Mouse (Mus musculus) inflammation-experienced regulatory T-cells, adult 6 months (primary cell): ENCODE results near the gene Prss8. TPM values are rescaled to one million over a fixed set of nuclear protein-coding genes. Genes with fewer than 3 reads are reported as not detected.
"Not testable (repeated sequence)": the region's sequence is repeated elsewhere in the genome, so short reads cannot be mapped to it uniquely, and the experiment has no call there.

ENCODE experiments used
- ATAC-seq: one replicate; pipeline ENCODE4 v1.8.0; 2017
- polyA plus RNA-seq, 3 experiments: library from polyadenylated mRNA; unstranded; fragments of 100-300 nt; shearing (Covaris generic); gene quantifications; one replicate each; pipeline ENCODE4 v1.2.1; 2017

The Prss8 gene
- polyA plus RNA-seq, 3 experiments from 2014 or later = not detected

DNA sequence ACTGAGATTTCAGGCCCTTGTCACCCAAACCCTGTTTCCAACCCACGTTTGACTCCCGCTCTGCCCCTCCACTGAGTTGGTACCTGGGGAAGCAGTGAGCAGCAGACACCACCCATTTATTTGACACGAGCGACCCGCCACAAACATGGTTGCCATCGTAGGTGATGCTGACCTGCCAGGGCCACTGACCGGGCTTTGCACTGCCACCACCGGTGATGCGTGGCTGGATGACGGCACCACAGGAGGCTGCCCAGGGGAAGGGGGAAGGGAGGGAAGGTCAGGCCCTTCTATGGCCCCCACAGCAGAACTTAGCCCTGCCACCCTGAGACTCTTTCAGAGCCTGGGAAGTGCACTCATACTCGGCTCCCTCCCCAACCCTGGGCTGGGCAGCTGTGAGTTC is 2.2 kb downstream of the Prss8 start:
- ATAC-seq = no peak

DNA sequence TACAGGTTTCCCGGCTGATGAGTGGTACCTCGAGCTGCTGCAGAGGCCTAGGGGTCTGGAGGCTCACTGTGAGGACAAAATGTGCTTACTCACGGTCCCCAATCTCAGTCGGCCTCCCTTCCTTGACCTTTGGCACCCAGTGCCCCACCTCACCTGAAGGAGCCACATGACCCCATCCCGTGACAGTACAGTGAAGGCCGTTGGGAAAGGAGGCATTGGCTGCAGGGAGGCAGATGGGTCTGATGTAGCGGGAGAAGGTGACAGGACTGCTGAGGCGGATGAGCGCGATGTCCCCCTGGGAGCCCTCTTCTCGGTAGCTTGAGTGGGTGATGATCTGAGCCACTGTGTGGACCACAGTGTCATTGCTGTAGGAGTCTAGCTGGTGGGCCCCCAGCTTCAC is 3.1 kb downstream of the Prss8 start:
- ATAC-seq = no peak

DNA sequence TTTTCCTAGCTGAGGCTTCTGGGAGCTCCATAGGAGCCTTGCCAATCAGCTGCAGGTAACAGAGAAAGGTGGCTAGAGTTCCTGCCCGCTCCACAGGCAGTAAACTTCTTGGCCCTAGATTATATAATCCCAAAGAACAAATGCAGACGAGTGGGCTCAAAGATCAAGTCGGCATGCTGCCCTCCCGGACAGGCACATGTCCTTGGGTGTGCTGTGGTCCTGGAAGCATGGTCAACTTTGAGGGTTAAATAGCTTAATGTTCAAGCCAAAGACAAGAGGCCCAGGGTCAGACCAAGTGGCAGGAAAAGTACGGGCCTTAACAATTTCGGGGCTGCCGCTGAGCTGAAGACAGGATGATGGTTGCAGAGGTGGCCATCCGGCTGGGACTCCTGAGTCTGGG is 3.8 kb downstream of the Prss8 start:
- no peak for ATAC-seq

DNA sequence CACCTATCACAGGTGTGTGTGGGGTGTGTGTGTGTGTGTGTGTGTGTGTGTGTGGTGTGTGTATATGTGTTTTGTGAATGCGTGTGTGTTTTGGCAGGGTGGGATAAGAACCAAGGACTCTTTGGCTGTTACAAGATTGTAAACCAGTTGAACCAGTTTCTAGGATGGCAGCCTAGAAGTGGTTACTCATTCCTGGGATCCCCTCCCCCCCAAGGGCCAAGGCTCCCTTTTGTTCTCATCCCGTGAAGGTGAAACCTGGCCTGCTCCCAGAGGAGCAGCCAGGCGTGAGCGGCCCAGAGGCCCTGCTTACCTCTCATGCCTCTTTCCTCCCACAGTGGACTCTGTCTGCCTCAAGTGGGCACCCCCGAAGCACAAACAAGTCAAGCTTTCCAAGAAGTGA is 4.7 kb downstream of the Prss8 start:
- no peak for ATAC-seq

DNA sequence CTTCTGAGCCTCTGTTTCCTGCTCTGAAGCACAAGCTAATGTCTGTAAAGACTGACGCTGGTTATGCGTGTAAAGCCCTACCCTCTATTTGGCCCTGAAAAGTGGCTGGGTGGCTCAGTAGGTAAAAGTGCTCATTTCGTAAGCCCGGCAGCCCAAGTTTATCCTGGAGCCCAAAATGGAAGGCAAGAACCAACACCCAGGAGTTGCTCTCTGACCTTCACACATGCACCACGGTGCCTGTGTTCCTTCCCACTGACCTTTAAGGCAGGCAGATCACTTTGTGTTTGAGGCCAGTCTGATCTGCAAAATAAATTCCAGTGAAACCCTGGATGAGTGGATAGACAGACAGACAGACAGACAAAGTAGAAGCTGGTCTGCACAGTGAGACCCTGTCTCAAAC is 6.2 kb downstream of the Prss8 start:
- ATAC-seq = no peak

DNA sequence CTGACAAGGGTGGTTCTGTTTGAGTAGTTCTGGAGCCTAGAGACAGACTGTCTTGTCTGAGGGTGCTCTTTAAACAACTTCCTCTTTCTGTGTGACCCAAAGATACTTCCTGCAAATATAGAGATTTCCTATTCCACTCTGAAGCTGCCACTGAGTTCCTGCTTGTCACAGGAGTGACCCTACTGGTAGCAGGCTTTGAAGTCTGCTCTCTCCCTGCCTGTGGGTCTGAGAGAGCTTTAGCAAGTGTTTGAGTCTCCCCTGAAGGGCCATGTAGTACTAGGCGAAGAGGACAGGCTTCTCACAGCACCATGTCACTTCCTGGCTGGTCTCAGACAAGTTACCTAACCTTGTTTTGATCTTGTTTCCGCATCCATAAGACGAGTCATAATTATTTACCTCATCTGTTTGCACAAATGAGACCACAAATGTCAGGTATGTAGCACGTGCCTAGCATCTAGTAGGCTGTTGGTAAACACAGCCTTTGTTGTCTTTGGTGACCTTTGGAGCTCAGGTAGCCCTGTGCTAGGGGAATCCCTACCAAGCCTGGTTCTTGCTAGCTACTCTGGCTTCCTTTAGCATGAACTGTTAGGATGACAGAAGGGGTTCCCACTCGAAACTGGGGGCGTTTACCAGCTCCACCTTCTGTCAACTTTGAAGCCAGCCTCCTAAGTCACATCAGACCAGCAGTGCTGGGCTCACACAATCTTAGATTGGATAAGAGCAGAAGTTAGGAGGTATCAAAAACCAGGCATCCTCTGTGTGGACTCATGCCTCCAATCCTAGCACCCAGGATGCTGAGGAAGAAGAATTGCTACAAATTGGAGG is 7.2 kb downstream of the Prss8 start:
- ATAC-seq = peak; percentile 84

DNA sequence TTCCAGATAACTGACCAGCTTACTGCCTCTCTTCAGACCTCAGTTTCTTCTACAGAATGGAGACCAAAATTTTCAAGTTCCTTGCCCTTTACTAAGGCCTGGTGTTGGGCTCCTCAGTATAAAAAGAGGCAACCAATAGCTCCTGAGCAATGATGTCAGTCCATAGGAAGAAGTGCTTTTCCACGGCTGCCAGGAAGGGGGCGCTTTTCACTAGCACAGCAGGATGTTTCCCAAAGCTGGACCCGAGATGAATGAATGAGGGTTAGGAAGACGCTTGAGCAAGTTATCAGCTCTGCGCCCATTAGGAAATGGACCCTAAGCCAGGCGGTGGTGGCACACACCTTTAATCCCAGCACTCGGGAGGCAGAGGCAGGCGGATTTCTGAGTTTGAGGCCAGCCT is 8.4 kb downstream of the Prss8 start:
- no peak for ATAC-seq

DNA sequence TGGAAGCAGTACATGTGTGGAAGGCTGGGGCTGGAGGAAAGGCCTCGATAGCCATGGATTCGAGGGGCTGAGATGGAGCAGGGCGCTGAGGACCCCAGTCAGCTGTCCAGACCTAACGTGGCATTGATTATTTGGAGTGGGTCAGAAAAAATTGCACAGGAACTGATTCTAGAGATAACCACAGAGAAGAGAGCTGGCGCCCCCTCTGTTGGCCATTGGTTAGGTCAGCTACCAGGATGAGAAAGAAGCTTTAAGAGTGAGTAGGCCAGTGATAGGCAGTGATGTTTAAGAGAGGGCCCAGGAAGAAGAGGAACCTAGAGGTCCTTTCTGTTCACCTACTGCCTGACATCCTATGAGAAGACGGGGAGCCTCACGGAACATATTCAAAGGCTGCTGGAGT is 10.6 kb downstream of the Prss8 start:
- no peak for ATAC-seq

DNA sequence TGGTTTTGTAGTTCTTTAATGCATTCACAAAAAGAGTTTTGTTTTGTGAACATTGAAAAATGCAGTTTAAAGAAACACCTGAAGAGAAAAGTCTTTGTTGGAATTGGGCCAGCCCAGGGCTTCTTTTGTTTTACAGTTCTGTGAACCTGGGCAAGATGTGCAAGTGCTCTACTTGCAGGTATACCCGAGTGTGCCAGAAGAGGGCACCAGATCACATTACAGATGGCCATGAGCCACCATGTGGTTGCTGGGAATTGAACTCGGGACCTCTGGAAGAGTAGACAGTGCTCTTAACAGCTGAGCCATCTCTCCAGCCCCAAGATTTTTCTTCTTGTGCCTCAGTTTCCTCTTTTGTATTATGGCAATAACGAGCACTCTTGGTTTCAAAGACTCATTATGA is 11.7 kb downstream of the Prss8 start:
- no peak for ATAC-seq

DNA sequence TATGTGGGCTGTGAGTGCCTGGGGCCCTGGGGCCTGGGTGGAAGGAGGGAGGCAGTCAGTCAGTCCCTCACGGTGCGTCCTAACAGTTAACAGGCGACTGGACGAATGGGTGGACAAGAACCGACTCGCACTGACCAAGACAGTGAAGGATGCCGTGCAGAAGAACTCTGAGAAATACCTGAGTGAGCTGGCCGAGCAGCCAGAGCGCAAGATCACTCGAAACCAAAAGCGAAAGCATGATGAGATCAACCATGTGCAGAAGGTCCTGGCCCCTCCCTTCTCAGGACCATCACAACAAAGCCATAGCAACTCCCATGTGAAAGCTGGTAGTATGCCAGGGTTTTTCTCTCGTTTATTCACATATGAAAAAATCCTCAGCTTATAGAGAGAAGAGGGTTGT is 14.6 kb downstream of the Prss8 start:
- no peak for ATAC-seq

DNA sequence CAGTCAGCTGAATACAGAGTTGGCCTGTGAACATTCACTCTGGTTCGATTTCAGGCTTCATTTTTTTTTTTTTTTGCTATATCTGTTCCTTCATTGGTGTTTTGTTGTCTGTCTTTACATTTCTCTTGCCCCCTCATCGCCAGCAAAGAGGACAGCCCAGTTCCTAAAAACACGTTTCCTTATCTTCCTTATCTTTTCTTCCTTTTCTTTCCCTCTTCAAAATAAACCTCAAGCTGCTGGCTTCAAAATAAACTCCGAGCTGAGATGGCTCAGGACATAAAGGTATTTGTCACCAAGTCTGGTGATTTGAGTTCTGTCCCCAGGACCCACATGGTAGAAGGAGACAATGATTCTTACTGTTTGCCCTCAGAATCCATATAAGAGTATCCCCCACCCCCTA is 17.0 kb downstream of the Prss8 start:
- ATAC-seq = no peak

DNA sequence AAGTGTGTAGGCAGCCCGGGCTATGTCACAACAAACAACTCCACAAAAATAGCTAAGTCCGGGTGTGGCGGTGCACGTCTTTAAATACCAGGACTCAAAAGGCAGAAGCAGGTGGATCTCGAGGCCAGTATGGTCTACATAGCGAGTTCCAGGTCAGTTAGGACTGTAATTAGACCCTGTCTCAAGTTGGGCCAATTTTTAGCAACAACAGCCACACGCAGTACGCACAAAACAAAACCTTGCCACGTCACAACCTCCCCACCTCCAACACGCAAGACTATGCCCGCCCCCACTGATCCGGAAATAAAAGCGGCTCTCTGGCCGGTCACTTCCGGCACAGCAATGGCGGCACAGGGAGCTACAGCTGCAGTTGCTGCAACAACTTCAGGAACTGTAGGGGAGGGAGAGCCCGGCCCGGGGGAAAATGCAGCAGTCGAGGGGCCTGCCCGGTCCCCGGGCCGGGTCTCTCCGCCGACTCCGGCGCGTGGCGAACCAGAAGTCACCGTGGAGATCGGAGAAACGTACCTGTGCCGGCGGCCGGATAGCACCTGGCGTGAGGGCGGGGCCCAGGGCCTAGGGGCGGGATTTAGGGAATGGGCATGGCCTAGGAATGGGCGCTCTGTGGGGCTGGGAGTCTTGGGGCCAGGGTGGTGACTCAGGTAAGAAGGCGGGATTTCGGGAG is 17.6 kb downstream of the Prss8 start, which contains the start of gene Kat8:
Gene Kat8, plus strand, starts transcription at position 327 of the 682 bp plus-strand sequence.
- peak; percentile 100 for ATAC-seq

DNA sequence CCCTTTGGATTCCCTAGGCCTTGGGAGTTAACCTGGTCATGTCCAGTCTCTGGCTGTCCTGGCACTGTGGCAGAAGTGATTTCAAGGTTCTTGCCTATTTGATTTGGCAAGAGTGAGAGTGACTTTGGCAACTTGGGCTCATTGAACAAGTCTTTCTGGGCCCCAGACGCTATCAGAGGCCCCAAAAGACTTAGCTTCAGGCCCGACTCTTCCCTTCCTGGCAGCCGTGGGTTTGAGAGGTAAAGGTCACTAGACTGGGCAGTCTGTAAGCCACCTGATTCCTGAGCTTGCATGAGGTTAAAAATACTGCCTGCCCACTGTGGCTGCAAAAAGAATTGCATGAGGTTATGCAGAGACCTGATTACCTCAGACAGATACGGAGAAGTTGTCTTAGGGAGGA is 21.2 kb downstream of the Prss8 start:
- no peak for ATAC-seq

DNA sequence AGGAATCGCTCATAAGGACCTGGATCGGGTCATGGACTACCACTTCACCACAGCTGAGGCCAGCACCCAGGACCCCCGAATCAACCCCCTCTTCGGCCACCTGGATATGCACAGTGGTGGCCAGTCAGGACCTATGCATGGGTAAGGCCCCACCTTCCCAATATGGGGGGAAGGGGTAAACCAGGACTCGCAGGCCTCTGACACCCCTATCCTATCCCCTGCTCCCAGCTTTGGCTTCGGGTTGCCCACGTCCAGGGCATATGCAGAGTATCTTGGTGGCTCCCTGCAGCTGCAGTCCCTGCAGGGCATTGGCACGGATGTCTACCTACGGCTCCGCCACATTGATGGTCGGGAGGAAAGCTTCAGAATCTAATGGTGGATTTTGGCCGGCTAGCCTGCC is 22.0 kb downstream of the Prss8 start:
- ATAC-seq = no peak

DNA sequence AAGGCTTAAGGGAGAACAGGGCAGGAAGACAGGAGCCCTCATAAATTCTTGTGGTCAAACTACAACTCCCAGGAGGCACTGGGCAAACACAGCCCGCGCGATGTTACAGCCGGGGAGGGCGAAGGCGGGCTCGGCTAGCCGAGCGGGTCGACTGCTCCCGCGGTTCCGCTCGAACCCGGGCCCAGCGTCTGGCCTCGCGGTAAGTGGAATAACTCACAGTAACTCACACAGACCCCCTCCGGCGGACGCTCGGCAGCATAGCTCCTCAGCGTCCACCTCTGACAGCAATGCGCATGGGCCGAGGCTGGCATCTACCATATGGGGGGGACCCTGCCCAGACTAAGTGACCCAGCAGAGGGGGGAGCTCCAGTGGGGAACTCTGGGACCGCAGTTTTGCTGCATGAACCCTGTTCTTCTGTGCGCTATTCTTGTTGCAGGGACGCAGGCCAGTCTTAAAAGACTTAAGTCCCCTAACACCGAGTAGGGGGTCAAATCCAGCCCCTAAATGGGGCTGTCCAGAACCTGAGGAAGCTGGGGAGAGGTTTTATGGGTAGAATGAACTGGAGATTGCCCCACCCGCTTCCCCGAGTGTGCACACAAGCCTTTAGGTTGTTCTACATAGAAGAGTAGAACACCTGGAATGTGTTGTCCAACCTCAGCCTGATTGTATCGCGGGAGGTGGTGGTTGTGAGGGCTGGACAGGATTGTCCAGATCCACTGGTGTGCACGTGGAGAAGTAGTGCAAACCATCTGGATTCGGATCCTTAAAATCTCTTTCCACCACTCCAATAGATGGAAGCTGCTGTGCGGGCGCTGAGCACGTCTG is 25.7 kb downstream of the Prss8 start, which contains the start of gene Bckdk:
Gene Bckdk, plus strand, starts transcription at position 112 of the 826 bp plus-strand sequence.
- peak; percentile 97 for ATAC-seq

DNA sequence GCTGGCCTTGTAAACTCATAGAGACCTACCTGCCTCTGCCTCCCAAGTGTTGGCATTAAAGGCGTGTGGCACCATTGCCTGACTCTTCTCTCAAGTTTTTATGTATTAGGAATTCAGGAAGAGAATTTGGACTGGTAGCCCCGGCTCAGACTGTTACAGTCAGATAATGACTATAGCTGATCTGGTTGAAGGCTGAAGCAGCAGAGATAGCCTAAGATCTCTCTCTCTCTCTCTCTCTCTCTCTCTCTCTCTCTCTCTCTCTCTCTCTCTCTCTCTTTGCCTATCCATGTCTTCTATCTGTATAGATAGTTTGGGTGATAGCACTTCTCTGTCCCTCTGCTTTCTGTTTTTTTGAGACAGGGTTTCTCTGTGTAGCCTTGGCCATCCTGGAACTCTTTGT is 28.1 kb downstream of the Prss8 start:
- ATAC-seq = no peak

DNA sequence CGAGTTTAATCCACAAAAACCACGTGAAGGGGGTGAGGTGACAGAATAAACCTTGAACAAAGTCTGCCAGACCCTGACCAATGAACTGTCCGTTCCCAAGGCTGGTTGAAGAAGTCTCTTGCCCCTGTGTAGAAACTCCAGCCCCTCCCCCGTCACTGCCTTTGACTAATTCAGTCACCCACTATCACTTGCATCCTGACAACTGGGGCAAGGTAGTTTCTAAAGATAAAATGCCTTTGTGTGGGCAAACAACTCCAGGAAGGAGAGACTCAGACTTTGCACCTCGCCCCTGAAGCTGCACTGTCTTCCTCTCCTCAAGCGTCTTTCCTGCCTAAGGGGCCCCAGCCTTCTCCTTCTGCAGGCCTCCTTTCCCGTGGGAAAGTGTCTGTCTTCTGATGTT is 29.9 kb downstream of the Prss8 start:
- ATAC-seq = no peak

DNA sequence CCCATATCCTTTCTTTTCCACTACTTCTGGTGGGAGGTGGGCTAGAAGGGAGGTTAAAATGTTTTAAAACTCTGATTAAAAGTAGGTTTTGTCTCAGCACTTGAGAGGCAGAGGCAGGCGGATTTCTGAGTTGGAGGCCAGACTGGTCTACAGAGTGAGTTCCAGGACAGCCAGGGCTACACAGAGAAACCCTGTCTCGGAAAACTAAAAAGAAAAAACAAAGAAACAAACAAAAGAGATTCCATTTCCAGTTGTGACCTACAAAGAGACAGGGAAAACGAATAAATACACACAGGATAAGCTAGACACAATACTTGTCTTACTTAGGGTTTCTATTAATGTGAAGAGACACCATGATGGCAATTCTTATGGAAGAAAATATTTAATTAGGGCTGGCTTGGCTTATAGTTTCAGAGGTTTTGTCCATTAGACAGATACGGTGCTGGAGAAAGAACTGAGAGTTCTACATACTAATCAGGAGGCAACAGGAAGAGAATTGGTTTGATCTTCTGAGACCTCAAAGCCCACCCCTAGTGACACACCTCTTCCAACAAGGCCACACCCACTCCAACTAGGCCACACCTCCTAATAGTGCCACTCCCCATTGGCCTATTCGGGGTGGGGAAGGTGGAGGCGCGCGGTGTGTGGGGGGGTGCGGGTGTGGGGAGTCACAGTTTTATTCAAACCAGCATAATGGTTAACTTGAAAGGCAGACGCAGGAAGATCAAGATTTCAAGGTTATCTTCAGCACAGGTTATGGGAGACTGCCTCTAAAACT is 31.5 kb downstream of the Prss8 start:
- no peak for ATAC-seq

DNA sequence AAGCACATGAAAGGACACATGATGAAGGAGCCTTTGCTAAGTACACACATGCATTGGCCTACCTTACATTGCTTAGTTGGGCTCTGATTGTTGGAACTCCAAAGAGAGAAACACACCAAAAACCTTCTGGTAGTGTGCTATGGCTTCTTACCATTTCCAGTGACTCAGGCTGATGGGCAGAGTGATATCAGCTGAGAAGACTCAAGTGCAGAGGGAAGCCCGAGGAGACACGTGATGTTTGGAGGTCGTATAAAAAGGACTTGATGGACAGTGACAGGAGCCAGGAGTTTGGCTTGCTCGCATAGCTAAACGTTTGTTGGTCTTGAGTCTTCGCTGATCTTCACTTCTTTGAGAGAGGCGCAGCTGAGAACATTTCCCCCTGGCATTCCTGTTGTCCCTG is 32.4 kb downstream of the Prss8 start:
- ATAC-seq = no peak

DNA sequence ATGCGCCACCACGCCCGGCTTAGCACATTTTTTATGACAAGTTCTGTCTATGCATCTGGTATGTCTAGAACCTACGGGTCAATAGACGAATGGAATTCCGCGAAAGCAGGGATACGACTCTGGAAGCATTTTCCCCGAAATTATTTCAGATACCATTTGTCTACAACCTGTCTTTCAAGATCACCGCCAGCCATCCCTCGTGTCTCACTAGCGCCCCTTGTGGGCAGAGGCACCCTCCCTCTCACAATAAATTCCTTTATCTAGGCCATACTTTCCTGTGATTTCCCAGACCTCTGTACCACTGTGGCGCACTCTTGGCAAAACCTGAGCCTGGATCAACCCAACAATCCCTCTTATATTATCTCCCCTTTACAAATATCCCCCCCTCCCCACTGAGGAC is 33.5 kb downstream of the Prss8 start:
- peak; percentile 35 for ATAC-seq

DNA sequence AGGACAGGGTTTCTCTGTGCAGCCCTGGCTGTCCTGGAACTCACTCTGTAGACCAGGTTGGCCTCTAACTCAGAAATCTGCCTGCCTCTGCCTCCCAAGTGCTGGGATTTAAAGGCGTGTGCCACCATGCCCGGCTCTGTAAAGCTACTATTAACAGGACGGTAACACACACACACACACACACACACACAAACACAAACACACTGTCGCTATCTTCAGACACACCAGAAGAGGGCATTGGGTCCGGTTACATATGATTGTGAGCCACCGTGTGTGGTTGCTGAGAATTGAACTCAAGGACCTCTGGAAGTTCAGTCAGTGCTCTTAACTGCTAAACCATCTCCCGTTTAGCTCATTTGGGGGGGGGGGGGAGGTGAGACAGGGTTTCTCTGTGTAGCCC is 34.0 kb downstream of the Prss8 start:
- not testable (repeated sequence) for ATAC-seq

DNA sequence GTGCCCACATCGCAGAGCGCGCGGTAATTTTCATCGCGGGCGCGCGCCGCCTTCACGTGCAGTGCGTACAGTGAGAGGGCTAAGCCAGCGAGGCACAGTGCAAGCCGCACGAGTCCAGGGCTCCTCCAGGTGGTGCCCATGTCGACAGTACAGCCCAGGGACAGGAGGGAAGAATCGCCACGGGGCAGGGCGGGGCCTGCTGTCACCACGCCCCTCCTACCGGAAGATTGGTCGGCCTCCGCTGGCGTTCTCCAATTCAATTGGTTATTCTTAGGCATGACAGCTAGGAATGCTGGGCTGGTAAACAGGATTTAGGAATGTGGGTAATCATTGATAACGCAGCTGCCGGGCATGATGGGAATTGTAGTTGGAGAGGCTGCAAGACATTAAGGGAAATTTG is 34.5 kb downstream of the Prss8 start, which contains the start of the genes Gm21974 and Vkorc1:
Gene Gm21974, minus strand, starts transcription at position 13 of the 400 bp plus-strand sequence.
Gene Vkorc1, minus strand, starts transcription at position 176 of the 400 bp plus-strand sequence.
- peak; percentile 88 for ATAC-seq
